Mouse (Mus musculus): ENCODE data around the gene Spata21.

The Spata21 gene

DNA sequence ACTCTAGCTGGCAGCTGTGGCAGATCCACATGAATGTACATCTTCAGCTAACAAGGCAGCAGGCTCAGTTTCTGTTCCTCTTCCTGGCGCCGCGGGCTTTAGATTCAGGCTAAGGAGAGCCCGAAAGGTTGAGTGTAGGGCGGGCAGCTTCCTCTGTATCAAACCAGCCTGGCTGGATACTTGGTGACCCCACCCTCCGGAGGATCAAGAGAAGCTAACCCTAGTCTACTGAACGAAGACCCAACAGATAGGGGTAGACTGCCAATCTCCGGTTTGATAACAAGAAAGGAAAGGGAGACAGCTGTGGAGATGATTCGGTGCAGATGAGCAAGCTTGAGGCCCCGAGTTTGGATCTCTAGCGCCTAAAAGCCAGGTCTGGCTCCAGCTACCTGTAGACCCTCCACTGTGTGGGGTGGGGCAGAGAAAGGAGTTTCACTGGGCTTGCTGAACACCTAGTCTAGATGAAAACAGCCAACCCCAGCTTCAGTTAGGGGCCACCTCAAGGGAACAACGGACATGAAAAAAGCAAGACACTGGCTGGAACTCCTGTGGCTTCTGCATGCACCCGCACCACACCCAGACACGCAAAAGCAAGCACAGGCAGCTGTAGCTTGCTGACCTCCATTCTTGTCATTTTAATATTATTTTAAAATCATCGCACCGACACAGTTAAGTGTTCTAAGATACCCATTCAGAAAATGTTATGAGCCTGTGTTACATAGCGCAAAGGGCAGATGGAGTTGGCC, 11.2 kb upstream of the Spata21 start:
- no peak for DNase-seq

DNA sequence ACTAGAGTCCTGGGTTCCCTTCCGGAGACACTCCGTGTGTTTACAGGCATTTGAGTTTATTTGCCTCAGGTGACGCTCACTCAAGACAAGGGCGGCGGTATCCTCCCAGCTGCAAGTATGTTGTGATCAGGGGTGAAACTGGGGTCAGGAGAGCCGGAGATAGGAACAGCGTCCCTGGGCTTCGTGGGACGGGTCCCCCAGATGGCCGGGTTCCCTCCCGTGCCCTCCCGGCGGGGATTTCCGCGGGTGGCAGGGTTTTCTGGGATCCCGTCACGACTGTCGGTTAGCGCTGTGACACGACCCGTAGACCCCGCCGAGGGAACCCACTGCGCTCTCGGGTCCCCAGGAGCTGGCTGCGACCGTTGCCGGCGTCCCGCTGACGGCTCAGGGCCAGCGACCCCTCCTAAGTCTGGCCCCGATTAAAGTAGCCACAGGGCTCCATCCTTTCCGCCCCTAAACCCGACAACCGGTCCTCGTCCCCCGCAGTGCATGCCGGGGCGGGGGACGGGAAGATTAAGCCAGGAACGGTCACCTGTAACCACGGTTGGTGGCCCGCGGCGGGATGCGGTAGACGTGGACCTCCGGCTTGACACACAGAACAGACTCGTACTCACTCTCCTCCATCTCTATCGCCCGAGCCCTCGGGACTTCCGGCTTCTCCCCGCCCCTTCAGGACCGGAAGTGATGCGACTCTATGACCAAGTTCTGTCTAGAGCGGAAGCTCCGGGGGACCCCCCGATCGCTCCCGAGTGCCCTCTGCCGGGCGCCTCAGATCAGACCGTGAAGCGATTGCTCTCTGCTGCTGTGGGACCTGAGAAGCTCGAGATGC, 10.2 kb upstream of the Spata21 start, which contains the start of gene Necap2:
Gene Necap2 (minus strand): TSS at position 677 of the 829 bp plus-strand sequence.
- peak; percentile 97 for DNase-seq

DNA sequence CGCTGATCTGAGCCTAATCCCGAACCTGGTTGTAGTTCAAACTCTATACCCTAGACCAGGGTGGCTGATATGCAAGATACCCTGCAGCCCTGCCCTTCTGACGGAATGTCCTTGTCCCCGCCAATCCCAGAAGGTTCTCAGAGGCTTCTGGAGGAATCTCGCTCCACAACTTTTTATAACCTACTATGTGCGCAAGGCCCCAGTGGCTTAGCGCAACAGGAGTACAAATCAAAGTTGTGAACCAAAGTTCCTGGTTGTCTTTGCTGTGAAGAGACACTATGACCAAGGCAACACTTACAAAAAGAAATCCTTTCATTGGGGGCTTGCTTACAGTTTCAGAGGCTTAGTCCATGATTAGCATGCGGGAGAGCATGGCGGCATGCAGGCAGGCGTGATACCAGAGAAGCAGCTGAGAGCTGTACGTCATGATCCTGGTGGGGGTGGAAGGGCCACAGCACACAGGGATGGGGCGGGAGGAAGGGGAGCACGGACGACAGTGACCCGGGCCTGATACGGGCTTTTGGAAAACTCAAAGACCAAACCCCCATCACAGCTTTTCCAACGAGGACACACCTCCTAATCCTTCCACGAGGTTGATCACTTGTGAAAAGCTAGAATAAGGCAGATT, 9.5 kb upstream of the Spata21 start:
- no peak for DNase-seq

DNA sequence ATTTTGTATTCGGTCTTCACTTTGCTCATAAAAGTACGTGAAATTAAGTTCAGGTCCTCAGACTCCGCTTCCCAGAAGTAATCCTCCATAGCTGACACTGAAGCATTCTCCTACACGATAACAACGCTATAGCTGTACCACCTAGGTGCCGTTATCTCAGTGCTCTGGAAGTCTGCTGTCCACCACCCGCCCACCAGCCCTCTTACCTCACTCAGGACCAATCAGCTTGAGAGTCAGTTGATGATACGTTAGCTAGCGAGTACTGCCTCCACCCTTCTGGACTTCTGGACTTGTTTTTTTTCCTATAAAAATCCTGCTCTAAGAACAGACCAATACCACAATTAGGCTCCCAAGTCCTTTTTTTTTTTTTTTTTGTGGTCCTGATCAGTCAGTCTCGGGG, 1.3 kb upstream of the Spata21 start:
- DNase-seq = no peak

DNA sequence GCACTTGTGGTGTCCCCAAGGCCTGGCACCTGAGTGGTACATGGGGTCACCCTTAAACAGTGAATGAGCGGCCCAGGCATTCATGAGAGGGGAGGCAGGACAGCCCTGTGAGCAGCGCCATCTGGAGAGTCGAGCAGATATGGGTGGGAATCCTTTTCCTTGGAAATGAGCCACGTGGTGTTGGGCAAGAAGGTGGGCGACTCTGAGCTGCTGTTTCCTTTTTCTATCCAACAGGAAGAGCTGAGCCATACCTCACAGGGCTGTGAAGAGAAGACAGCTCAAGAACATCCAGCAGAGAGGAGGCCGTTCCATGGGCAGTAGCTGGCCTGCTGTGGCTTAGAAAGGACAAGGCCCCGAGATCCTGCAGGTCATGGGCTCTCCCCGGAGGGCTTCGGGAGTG, 581 bp downstream of the Spata21 start:
- DNase-seq = no peak

DNA sequence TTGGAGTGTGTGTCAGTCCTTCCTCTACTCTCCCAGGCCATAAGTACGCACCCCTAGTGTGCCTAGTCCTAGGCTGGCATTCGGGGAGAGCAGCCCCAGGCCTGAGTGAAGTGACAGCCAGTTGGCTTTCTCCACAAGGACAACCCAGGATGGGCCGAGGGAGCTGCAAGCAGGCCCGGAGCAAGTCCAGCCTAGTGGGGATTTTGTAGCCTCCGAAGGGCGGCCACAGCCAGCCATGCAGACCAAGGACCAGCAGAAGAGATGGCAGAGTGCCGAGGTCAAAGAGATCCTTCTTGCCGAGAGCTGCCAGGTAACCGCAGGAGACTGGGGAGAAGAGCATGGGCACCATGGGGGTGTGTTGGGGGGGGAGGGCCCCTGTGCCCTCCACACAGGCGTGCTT, 6.9 kb downstream of the Spata21 start:
- DNase-seq = no peak

DNA sequence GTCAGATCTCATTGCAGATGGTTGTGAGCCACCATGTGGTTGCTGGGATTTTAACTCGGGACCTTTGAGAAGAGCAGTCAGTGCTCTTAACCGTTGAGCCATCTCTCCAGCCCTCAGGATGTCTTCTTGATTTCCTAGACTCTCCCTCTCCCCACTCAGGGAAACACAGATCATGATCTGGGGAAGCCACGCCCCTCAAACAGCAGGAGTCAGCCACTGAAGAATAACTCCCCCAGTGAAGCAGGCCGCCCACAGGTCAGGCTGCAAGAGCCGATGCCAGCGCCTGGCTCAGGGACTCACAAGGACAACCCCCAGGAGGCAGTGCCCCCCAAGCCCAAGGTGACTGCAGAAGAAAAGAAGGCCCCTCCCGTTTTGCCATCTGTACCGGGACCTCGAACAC, 8.6 kb downstream of the Spata21 start:
- DNase-seq = no peak

DNA sequence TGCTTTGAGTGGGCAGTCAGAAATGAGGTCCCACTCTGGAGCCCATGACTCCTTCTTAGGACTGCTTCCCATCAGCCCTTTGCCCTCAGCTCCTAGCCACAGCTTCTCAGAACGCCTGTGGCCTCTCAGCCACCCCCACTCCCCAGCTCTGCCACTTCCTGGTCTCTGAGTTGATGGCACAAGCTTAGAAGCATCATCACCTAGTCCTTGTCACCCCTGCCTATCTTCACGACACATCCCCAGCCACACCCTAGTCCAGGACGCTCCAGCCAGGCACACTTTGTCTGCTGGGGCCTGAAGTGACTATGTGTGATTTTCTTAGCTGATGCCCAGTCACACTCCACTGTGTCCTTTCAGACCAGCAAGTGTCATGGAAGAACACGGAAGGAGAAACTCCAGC, 10.8 kb downstream of the Spata21 start:
- no peak for DNase-seq

DNA sequence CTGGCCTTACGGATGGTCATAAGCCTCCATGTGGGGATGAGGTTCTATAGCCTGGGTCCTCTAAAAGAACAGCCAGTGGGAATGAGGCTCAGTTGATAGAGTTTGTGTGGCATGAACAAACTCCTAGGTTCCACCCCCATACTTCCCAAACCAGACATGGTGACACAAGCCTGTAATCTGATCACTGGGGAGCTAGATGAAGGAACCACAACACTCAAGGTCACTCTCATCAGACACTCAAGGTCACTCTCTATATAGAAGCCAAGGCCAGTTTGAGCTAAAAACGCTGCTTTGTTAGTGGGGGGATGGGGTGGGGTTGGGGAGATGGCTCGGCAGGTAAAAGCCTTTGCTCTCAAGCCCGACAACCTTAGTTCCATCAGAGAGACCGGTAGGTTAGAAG, 11.8 kb downstream of the Spata21 start:
- no peak for DNase-seq

DNA sequence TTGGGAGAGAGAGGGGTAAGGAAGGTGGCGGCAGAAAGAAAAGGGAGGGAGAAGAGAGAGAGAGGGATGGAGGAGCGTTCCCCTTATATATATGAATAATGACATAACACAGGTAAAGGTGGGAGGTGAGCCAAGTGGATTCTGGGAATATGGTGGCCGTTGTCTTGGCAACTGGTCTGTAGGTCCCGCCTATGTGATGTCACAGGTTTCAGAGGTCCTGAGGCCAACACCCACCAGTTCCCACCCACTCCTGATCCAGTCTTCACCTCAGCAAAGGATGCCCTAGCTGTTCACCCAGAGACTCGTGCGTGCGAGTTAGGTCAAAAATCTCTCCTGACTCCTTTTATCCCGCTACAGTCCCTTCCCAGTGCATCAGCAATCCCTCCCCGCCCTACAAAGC, 13.2 kb downstream of the Spata21 start:
- no peak for DNase-seq

DNA sequence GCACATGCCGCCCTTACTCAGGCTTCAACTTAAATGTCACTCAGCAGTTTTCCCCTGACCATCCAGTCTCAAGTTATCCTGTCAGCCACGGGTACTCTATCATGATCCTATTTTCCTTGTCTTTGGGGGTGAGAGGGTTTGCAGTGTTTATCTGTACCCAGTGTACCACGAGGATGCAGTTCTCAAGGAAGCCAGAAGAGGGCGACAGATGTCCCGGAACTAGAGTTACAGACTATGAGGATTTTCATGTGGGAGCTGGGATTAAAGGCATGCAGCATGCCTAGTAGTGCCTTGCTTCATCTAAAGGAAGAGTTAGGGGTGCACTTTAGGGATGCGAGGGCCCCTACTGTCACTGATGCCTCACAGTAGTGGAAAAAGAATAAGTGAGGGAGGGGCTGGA, 13.7 kb downstream of the Spata21 start:
- peak; percentile 48 for DNase-seq

DNA sequence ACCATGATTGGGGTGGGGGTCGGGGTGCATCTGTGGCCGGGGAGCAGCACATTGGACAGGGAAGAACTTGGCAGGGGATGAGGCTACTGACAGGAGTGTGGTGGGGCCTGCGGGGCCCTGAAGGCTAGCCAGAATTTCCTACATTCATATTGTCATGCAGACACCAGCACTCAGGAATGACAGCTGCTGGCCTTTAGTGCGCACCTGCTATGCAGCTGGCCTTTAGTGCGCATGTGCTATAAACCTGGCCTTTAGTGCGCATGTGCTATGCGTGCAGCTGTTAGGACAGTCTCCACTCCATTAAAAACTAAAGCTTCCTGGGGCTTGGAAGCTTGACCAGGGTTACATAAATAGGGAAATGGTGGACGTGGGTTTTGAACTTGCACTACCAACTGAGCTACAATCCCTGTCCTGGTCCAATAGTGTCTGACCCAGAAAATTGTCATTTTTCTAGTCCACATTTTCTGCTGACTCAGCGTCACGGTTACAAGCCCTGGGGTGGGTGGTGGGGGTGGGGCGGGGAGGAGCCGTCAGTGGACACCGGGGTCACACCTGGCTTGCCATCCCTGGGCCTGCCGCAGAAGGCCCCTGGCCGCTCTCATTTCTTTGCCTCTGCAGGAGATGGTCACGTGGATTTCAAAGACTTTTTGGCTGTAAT, 18.5 kb downstream of the Spata21 start:
- DNase-seq = no peak

DNA sequence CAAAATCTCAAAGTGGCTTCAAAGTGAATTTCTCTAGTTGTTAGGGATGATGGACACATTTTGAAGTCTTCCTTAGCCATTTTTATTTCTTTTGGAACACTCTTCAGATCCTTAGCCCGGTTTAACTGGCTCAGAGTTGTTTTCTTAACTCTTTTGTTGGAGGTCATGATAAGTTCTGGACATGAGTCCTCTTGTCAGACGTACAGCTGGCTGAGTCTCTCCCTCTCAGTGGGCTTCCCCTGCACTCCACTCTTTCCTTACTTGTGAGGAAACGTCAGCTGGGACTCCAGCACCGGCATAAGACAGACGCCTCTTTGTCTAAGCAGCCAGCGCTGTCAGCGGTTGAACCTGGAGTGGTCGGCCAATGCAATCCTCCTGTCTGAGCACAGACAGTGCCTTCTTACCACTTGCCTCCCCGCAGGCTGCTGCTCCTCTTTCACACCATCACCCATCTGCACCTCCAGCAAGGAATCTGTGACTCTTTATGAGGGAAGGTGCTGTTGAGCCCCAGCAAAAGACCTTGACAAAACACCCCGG, 20.1 kb downstream of the Spata21 start:
- no peak for DNase-seq

DNA sequence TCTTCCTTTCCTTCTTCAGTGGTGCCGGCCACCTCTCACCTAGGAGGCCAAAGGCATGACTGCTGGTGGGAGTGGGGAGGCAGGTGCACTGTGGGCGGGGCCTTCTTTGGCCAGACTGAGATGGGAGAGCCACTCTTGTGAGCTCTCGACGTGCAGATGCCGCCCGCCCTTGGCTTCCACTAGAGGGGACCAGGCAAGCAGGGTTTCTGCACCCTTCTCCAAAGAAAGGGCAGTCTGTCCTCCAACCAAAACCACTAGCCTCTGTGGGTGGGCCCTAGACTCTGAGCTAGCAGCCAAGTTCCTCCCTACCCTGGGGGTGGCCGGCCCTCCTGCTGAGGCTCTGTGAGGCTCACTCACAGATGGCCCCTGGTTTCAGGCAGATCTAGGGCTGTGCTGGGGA, 25.7 kb downstream of the Spata21 start:
- DNase-seq = no peak

DNA sequence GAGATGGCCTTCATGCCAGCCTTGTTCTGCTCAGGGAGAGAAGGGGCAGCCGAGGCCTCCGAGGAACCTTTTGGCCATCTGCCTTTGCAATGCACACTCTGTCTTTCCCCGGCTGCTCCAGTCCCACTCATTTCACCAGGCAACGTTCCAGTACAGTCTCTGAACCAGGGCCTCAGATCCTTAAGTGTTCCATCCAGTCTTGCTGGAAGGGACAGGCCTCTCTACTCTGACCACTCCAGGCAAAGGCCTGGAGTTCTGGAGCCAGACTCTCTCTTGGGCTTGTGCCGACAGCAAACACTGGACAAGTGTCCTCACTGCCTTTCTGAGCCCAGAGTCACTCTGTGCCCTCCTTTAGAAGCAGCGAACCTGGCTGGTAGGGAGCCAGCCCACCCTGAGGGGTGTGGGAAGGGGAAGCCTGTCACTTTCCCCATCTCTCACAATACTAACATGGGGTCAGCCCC, 26.4 kb downstream of the Spata21 start:
- peak; percentile 18 for DNase-seq

DNA sequence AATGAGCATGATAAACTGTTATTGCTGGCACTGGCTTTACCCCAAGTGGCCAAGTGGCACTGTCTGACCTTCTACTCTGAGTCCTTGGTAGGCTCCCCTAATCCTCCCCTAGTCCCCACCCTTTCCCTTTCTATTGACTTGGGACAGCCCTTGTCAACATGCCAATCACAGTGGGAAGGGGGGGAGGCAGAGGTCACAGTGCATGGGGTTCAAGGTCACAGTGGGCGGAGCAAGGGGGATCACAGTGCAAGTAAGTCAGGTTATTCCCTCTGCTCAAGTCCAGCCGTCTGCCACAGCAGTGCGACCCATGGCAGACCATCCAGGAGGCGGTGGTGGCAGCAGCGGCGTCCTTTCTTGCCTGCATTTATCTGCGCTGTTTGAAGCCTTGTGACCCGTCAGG, 27.3 kb downstream of the Spata21 start:
- DNase-seq = no peak

DNA sequence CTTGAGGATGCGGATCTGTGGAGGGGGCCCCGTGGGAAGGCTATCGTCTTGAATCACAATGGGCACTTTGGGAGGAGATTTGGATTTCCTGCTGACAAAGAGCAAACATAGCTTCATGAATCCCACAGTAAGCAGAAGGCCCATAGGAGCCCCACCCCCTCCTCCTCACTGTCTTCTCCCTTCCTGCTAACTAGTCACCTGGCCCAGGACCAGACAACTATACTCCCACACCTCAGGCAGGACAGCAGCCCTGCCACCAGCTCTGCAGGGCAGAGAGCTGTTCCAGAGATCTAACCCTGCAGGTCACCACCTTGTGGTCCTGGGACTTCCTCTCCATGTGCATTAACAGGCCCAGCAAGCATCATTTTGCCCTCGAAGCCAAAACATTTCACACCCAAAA, 30.6 kb downstream of the Spata21 start:
- DNase-seq = no peak

DNA sequence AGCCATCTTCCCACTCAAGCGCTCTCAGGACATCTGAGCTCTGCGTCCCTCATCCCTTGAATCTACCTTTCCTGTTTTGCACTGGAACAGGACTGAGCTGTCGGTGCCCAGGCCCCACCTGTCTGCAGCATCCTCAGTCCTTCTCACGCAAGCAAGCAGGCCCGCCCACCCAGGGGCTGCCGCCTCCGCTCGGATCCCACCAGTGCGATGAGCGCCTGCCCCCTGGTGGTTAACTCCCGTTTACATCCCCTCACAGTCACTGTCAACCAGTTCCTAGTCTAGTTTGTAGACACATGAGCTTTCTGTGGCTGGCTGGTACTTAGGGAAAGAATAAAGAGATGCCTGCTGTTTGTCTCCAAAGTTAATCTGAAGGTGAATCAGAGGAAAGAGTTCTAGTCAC, 32.6 kb downstream of the Spata21 start:
- peak; percentile 79 for DNase-seq

DNA sequence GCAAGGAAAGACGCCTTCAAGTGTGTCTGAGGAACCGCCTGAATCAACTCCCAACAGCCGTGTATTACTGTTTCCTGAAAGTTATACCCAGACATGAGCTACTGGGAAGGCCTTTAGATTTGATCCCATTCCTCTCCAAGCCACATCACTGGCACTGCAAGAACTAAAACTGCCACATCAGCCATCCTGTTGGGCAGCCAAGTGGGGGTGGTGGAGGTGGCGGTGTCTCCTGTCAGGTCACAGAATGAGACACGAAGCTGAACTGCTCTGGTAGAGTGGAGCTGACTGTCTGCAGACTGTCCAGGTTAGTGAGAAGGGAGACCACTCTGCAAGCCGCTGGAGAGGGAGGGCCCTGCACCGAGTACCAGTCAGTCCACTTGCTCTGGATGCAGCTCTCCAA, 34.5 kb downstream of the Spata21 start:
- no peak for DNase-seq

DNA sequence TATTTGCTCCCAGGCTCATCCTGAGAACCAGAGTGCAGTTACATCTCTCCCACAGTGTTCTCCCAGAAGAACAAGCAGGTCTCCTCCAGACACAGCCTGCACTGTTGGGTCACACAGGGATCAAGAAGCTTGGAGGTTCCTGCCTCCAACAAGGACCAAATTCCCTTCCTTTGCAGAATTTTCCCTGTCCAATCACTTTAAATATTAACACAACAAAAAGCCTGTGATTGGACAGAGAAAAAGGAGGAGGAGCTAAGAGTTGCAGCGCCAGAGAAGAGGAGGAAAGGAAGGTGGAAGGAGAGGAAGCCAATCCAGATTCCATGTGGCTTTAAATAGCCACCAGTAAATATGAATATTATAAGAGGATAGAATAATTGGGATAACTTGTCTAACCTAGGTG, 34.9 kb downstream of the Spata21 start:
- no peak for DNase-seq

DNA sequence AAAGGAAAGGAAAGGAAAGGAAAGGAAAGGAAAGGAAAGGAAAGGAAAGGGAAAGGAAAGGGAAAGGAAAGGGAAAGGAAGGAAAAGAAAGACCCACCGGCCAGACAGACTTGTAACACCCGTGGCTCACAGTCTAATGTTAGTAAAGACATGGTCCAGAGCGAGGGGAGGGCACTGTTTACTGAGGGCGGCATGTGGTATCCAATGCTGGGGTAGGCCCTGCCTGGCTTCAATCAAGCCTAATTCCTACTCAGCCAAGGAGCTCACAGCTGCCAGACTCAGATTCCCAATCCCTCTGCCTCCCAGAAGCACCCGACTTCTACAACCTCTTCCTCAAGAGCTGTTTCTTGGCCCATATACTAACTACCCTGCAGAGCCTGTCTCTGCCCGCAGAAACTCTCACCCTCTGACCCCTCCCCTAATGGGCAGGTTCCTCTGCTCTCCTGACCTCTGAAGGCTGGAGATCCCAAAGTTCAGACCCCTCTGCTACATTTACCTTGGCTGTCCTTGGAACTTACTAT, 41.1 kb downstream of the Spata21 start:
- DNase-seq = no peak

DNA sequence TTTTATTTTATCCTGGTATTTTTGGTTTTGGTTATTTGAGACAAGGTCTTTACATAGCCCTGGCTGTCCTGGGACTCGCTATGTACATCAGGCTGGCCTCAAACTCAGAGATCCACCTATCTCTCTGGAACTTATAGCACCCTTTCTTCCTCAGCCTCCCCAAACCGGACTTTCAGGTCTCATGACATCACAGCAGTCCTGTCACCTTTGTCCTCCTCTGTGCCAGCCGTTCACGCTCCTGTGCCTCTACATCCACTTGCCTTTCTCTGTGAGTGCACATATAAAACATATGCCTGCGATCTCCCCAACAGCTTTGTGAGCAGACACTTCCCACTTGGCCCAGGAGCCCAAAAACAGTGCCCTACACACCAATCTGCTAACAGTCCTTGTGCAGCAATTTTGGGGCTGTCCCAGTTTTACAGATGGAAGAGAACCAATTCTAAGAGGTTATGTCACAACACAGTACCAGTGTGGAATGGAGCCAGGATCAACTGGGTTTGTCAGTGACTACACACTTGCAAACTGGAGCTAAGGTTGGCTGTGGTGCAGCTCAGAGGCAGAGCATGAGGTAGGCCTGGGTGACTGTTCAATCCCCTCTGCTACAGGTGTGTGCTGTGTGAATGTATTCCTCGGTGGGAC, 42.7 kb downstream of the Spata21 start:
- no peak for DNase-seq
